Mouse (Mus musculus): ENCODE data around the gene Hist1h4m.
"Not testable (repeated sequence)": the region's sequence is repeated elsewhere in the genome, so short reads cannot be mapped to it uniquely, and the experiment has no call there.

The Hist1h4m gene

DNA sequence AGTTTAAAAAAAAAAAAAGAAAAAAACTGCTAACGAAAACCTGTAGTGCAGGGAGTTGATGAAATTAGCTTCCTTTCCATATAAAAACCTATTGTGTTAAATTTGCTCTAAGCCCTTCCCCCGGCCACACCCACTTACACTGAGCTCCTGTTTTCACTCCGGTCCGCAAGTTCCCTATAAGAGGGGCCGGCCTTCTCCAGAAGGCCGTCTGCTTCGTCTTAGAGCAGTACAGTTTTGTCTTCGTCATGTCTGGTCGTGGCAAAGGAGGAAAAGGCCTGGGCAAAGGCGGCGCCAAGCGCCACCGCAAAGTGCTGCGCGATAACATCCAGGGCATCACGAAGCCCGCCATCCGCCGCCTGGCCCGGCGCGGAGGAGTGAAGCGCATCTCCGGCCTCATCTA is at the start of gene Hist1h4m:
Gene Hist1h4m, plus strand, starts transcription at position 208 of the 400 bp plus-strand sequence.
- DNase-seq, result peak; percentile 42

- peak; percentile 68 for DNase-seq
Observed at GRCm38 (mm10) chr13:21778814-21779766, 32.5 kb upstream of the Hist1h4m start.

DNA sequence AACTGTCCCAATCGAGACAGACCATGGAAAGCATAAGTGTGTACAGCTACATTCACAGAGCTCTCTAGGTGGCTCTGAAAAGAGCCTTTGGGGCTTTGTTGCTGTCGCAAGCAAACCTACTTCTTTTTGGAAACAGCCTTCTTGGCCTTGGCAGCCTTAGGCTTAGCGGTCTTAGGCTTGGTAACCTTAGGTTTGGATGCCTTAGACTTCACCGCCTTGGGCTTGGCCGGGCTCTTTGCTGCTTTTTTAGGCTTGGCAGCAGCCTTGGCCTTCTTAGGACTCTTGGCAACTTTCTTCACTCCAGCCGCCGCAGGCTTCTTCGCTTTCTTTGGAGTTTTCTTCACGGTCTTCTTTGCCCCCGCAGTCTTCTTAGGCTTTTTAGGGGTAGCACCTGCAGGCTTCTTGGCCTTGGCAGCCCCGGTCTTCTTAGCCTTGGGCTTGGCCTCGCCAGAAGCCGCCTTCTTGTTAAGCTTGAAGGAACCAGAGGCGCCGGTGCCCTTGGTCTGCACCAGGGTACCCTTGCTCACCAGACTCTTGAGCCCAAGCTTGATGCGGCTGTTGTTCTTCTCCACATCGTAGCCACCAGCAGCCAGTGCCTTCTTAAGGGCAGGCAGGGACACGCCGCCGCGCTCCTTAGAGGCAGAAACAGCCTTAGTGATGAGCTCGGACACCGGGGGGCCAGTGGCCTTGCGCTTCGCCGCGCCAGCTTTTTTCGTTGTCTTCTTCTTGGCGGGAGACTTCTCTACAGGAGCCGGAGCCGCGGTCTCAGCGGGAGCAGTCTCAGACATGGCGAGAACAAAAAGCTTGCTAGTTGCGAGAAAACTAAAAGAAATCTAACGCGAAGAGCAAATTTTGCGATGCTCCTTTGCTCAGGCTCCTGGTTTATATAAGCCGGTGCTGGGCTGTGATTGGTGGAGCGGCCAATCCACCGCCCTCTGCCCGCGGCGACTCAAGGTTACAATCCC is 31.5 kb upstream of the Hist1h4m start, which contains the start of gene Hist1h1b:
Gene Hist1h1b, minus strand, starts transcription at position 859 of the 965 bp plus-strand sequence.
- DNase-seq, result peak; percentile 75

DNA sequence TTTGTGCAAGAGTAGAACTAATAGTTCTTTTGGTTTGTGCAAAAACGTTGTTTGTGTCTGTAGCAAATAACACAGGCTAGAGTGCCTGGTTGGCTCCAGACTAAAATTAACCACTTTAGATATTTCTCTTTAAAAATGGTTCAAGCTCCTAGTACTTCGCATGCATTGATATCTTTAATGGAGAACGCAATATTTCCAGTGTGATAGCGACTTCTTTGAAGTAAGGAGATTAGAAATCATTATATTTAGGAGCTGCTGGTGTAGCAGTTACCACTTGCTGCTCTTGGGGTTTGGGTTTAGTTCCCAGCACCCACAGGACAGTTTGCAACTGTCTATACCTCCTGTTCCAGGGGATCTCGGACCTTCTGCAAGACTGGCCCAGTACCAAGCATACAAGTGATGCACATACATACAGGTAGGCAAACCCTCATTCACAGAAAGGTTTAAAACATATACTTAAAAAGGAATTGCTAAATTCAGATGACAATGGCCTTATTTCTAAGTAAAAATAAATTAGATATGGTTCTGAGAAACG is 30.5 kb upstream of the Hist1h4m start:
- no peak for DNase-seq

DNA sequence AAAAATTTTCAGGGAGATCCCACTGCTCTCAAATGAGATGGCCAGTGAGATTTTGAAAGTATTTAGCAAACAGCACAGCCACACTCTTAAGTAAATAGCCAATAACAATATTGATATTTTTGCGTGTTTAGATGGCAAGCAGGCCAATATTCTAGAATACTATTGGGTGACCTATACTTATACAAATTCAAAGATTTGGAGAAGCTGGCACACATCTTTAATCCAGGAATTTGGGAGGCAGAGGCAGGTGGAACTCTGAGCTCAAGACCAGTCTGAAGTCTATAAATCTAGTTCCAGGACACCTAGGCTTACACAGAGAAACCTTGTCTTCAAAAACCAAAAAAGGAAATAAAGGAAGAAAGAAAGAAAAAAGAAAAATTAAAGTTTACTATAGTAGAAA is 29.9 kb upstream of the Hist1h4m start:
- DNase-seq, result no peak

GRCm38 (mm10) chr13:21782361-21783254 is 28.9 kb upstream of the Hist1h4m start:
- not testable (repeated sequence) for DNase-seq

GRCm38 (mm10) chr13:21783255-21783617 is 28.3 kb upstream of the Hist1h4m start, which contains the start of gene Hist1h3i:
TSS of gene Hist1h3i (minus strand) at chr13:21783370.
- DNase-seq, result peak; percentile 80

DNA sequence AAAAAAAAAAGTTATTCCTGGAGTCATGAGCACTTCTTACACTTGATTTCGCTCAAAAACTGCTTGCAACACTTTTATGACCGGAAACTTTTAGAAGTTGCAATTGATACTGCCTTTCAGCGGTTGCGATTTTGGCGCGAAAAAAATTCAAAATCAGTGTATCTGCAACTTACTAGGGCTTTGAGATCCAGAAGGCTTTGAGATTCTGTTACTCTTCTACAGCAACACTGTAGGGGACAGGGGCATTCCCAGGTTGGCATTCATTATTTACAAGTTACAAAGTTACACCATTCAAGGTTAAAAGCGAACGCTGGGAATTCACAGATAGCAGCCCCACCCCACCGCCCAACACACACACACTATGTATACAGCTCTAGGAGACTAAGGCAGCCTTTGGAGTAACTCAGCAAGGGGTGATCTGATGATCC is 27.8 kb upstream of the Hist1h4m start:
- DNase-seq, result no peak

- no peak for DNase-seq
Observed at GRCm38 (mm10) chr13:21784311-21784710, 27.2 kb upstream of the Hist1h4m start.

DNA sequence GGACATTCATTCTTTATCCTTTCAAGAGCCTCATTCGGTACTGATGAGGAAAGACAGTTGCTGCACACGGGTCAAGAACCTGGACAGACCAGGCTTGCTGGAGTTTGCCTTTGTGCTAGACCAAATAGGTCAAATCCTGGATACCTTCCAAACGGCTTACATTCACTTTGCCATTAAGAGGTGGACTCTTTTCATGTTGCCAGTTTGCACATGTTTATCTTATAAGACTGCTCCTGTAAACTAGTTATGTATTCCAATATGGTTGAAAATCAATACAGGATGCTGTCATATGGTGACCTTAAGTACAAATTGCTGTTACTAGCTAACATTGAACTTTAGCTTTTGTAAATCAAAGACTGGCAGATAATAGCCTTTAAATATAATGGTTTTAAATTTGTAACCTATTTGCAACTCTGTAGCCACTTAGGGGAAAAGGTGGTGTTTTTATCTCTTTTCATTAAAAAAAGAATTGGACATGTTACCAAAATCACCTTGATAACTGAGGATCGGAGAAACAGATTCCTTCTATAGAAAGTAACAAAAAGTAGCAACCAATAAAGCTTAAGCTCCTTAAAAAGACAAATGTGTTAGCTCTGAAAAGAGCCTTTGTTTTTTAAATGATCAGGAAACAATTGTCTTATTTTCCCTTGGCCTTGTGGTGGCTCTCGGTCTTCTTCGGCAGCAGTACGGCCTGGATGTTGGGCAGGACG is 25.2 kb upstream of the Hist1h4m start:
- DNase-seq, result no peak

GRCm38 (mm10) chr13:21786899-21787629 is 24.5 kb upstream of the Hist1h4m start, which contains the start of the genes Hist1h2an and Hist1h2bp:
TSS of gene Hist1h2an (minus strand) at chr13:21787218.
TSS of gene Hist1h2bp (plus strand) at chr13:21787461.
- DNase-seq, result peak; percentile 91

DNA sequence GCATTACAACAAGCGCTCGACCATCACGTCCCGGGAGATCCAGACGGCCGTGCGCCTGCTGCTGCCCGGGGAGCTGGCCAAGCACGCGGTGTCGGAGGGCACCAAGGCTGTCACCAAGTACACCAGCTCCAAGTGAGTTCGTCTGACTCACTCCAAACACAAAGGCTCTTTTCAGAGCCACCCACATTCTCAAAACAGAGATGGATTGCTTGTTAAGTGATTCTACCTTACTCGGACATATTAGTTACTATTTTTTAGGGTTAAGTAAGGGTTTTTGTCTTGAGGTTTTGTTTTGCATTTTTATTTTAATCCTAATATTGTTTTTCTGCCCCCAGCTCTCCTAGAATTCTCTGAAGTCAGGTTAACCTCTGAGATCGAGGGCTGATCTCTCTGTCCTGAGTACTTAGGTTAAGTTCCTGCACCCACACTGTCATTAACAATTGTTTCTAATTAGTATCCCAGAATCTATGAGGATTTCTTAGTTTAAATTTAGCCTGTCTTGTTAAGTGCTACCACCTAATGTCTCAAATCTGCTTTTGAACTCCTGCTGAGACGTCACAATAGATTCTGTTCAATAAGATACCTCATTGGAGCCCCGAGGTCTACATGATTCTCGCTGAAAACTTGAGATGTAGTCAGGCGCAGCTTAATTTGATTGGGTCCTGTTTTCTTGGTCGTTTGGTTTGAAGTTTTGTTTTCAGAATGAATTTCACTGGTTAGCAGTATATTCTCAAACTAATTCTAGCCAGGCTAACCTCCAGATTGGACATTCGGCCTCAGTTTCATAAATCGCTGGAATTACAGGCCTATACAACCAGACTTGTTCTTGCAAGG is 23.6 kb upstream of the Hist1h4m start:
- DNase-seq, result no peak

- no peak for DNase-seq
Observed at GRCm38 (mm10) chr13:21789925-21790324, 21.6 kb upstream of the Hist1h4m start.

DNA sequence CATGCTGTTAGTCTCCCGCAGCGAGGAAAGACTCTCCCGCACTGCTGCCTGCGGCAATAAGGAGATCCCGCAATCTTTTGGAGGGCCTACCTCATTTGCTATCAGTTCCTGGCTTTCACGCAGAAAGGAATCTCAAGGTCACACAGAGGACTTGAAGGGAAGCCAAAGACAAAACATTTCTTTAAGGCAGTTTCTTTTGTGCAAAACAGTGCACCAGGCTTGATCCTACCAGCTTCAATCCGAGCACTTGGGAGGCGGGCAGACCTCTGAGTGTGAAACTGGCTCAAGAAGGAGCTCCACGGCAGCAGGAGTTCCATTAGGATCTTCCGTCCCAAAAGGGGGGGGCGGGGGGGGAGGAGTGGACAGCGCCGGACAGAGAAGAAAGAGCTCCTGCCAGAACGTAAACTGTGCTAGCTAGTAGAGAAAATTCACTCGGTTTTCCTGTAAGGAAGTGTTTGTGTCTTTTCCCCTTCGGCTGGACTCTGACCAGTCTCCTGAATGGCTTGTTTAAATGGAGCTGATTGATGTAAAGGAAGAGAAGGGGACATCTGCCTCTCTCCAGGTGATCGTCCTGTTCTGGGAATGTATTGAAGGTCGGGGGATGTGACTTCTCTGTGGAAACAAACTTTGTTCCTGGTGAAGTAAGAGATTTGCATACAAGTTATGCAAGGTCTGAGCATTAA is 20.8 kb upstream of the Hist1h4m start:
- no peak for DNase-seq

DNA sequence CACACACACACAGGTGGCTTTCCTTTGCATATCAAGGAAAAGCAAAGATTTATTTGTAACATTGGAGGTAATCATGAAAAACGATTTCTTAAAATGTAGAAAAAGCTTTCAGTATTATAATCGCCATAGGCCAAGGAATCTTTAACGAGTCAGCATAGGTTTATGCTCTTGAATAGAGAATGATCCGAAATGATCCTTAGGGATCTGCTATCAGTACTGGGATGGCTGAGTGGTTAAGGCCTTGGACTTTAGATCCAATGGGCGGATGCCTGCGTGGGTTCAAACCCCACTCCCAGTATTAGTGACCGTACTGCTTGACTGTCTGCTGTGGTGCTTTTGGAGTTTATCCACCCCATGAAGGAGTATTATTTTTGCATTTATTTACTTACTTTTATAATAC is 16.0 kb upstream of the Hist1h4m start:
- DNase-seq, result no peak

GRCm38 (mm10) chr13:21797163-21797562 is 14.4 kb upstream of the Hist1h4m start:
- not testable (repeated sequence) for DNase-seq

DNA sequence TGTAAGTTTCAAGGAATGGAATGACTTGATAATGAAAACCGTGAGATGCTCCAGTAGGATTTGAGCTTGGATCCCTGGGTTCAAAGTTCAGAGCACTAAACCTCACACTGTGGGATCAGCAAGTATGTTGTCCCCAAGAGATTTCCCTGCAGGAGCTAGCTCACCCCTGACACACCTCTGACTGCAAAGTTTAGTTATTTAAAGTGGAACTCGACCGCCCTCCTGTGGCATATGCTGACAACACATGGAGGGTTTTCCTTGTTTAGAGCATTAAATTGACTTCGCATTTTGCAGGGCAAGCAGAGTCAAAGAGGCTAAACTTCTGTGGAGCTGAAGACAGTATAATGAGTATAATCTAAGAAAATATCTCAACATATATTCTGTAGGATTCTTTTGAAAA is 8.5 kb upstream of the Hist1h4m start:
- DNase-seq, result not testable (repeated sequence)

DNA sequence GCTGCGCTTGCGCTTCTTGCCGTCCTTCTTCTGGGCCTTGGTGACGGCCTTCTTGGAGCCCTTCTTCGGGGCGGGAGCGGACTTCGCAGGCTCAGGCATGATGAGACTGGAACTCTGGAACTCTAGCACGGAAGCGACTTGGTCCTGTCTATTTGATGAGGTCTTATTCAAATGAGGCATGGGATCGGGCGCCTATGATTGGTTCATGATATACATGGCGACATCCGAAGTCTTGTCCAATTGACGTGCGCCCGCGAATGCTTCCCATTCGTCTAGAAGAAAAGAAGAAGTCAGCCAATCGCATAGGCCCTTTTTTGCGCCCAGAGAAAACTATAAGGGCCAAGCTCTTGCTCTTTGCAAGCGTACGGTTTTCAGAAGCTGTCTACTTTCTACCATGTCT is 1.5 kb upstream of the Hist1h4m start, which contains the start of the genes Hist1h2bq and Hist1h2ao:
Gene Hist1h2bq, minus strand, starts transcription at position 125 of the 400 bp plus-strand sequence.
Gene Hist1h2ao, plus strand, starts transcription at position 393 of the 400 bp plus-strand sequence.
- not testable (repeated sequence) for DNase-seq
